Mouse (Mus musculus) midbrain, embryonic 13.5 days (tissue): ENCODE measurements at regions not wholly inside any gene's neighbourhood (a gene's known extent, or its start where the extent isn't known, plus 50 kb on each side); places are given as distances from the start of the nearest gene placed in this dataset.
"Not testable (repeated sequence)": the region's sequence is repeated elsewhere in the genome, so short reads cannot be mapped to it uniquely, and the experiment has no call there.

Source experiments
- ATAC-seq: fragments of 200-750 bp; cut with Nextera tagmentation; 2 replicates; pipeline ENCODE4 v1.8.0; 2017; ENCODE audit warnings: mild to moderate bottlenecking, moderate TSS enrichment, moderate library complexity
- H3K27ac ChIP-seq: fragments of 300-500 bp; sonication (generic); 2 replicates; pipeline ENCODE4 v1.5.1; 2015; ENCODE audit warnings: inconsistent platforms, mild to moderate bottlenecking, moderate library complexity
- H3K27me3 ChIP-seq: fragments of 300-500 bp; sonication (generic); 2 replicates; pipeline ENCODE4 v1.6.1; 2015; ENCODE audit warnings: mild to moderate bottlenecking, inconsistent platforms
- H3K36me3 ChIP-seq: fragments of 300-500 bp; sonication (generic); 2 replicates; pipeline ENCODE4 v1.6.1; 2015; ENCODE audit warnings: mild to moderate bottlenecking, inconsistent platforms
- H3K4me1 ChIP-seq: fragments of 300-500 bp; sonication (generic); replicated peaks from 2 replicates; pipeline ENCODE4 v1.6.1; 2015; ENCODE audit warnings: inconsistent platforms
- H3K4me2 ChIP-seq: fragments of 300-500 bp; sonication (generic); replicated peaks from 2 replicates; pipeline ENCODE4 v1.6.1; 2015; ENCODE audit warnings: moderate library complexity, mild to moderate bottlenecking, inconsistent platforms
- H3K4me3 ChIP-seq: fragments of 300-500 bp; sonication (generic); replicated peaks from 2 replicates; pipeline ENCODE4 v1.5.1; 2015; ENCODE audit warnings: mild to moderate bottlenecking, inconsistent platforms
- H3K9ac ChIP-seq: fragments of 300-500 bp; sonication (generic); replicated peaks from 2 replicates; pipeline ENCODE4 v1.6.1; 2015; ENCODE audit warnings: mild to moderate bottlenecking, inconsistent platforms
- H3K9me3 ChIP-seq: fragments of 300-500 bp; sonication (generic); 2 replicates; pipeline ENCODE4 v1.6.1; 2016; ENCODE audit warnings: mild to moderate bottlenecking, inconsistent platforms
- WGBS: fragments of 180-500 bp; shearing (Covaris S2); methylation state at CpG from one replicate; pipeline ENCODE4 v1.1.7; 2015; 5-methylcytosine and 5-hydroxymethylcytosine counted together

DNA sequence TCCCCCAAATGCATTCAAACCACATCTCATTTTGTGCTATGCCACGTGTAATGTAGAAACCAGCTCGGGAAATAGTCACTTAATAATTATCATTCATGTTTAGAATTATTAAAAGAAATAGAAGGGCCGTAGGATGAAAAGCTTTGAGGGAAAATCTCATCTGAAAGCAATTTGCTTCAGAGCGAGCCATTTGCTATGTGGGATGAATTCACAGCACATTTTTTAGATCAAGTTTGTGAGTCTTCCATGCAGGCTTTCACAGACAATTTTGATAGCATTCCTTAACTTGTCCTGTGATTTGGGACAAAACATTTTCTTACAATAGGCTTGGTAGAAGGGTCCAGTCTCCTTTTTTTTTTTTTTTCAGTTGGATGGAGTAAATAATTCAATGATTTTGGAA, 283.1 kb downstream of the Hace1 start:
- no peak for ATAC-seq
- 60% methylated on average over 4 of the region's 4 CpGs for WGBS
- Histone ChIP-seq H3K36me3 (no peaks in the 10 kb centered on the region), H3K27me3 (no peaks in the 10 kb centered on the region), H3K9ac (no peak overlapping the region), H3K4me1 (no peaks in the 10 kb centered on the region), H3K27ac (no peak overlapping the region), H3K9me3 (no peaks in the 10 kb centered on the region), H3K4me2 (no peak overlapping the region), H3K4me3 (no peak overlapping the region)

DNA sequence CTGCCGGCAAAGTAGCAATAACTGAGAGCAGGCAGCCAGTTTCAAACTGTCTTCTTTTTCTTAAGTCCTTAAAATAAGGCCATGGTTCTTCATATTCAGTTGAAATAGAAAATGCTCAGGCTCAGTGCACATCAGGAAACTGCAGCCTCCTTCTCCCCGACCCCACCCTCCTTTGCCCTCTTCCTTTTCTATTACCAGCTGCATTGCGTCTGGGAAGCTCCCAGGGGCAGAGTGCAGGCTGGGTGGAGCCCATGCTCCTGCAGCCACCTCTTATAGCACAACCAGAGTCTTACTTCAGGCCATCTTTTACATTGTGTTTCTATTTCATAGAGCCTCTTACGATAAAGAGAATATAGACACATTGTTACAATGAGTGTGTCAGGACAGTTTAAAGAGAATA, 288.2 kb downstream of the Hace1 start:
- Histone ChIP-seq H3K4me2 (no peak overlapping the region), H3K27me3 (no peaks in the 10 kb centered on the region), H3K36me3 (no peaks in the 10 kb centered on the region), H3K9me3 (no peaks in the 10 kb centered on the region), H3K9ac (no peak overlapping the region), H3K4me3 (no peak overlapping the region), H3K27ac (no peak overlapping the region; the same call in 1 of the 2 replicates), H3K4me1 (peaks cover 2% of the 10 kb centered on the region; the same call in 1 of the 2 replicates)
- no peak for ATAC-seq
- WGBS = 50% methylated on average over 4 of the region's 4 CpGs

DNA sequence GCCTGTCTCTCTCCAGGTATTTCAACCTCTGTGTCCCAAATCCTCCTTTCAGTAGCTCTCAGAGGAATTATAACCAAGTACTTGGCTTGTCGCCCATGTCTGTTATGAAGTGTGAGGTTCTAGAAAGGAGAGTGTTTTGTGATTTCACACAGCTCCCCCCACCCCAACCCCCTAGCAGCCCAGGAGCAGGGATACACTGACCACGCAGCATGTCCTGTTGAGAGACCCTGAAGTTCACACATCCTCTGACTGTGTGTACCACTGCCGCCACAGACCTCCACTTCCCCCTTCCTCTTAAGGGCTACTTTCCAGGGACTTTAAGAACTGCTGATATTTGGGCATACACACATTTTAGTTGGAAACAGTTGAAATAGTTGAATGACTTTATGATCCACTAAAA, 289.2 kb downstream of the Hace1 start:
- H3K9me3 ChIP-seq = no peaks in the 10 kb centered on the region
- no peaks in the 10 kb centered on the region for H3K27me3 ChIP-seq
- no peak overlapping the region for H3K9ac ChIP-seq
- no peak overlapping the region for H3K4me3 ChIP-seq
- H3K4me2 ChIP-seq = no peak overlapping the region
- no peaks in the 10 kb centered on the region for H3K36me3 ChIP-seq
- ATAC-seq = no peak
- peaks cover 2% of the 10 kb centered on the region; the same call in 1 of the 2 replicates for H3K4me1 ChIP-seq
- H3K27ac ChIP-seq = no peak overlapping the region
- WGBS = 82% methylated on average over 3 of the region's 3 CpGs

DNA sequence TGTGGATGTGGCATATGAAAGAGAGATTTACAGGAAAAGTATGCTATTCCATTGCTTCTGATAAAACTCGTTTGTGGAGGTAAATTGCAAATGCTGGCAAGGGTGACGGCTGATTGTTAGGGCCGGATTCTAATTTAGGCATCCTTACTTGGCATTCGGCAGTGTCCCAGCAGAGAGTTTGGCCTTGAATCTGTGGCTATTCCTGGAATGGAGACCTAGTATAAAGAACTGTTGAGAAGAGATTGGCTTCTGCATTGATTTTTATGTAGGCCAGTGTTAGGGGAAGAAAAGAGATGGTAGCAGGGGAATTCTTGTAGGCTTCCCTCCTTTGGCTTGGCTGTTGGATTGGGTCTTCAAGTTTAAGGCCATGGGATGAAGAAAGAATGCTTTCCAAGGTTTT, 293.4 kb downstream of the Hace1 start:
- peaks cover 6% of the 10 kb centered on the region for H3K4me1 ChIP-seq
- no peak overlapping the region for H3K4me3 ChIP-seq
- ATAC-seq = no peak
- no peaks in the 10 kb centered on the region for H3K9me3 ChIP-seq
- no peaks in the 10 kb centered on the region for H3K27me3 ChIP-seq
- no peaks in the 10 kb centered on the region for H3K36me3 ChIP-seq
- H3K4me2 ChIP-seq = no peak overlapping the region
- H3K27ac ChIP-seq = no peak overlapping the region
- no peak overlapping the region for H3K9ac ChIP-seq
- WGBS = 90% methylated on average over 4 of the region's 4 CpGs

DNA sequence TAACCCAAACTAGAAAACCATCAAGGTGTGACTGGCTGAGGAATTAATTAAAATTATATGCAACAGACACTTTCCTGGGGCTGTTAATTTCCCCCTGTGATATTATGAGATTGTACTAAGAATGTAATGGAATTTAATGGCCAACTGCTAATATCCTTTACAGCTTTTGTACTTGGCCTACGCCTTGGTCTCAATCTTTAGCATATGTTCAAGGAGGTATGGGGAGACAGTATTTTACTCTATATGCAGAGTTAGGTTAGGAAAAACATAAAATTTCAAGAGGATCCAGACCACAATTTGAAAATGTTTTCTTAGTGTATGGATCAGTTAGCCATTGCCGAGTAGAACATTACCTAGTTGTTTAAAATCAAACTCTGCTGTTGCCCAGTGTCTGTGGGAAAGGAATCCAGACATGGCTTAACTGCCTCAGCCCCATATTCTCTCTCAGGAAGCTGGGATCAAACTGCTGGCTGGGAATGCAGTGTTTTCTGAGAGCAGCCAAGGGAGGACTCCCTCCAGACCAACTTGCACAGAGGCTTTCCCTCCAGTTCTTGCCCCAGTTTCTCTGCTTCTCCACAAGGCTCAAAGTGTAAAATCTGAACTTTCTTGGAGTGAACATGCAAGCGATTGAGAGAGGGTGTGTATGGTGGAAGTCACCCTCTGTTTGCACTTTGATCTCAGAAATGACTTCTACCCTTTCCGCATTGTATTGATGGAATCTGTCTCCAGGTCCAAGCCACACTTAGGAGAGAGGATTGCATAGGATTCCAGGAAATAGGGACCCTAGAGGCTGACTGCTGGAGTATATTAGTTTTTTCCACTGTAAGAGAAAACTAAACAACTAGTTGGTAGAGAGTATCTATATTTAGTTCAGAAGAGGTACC, 294.6 kb downstream of the Hace1 start:
- no peak overlapping the region for H3K9ac ChIP-seq
- H3K4me2 ChIP-seq = no peak overlapping the region
- H3K36me3 ChIP-seq = no peaks in the 10 kb centered on the region
- ATAC-seq = no peak
- H3K9me3 ChIP-seq = no peaks in the 10 kb centered on the region
- 86% methylated on average over 4 of the region's 4 CpGs for WGBS
- no peak overlapping the region for H3K4me3 ChIP-seq
- no peaks in the 10 kb centered on the region for H3K27me3 ChIP-seq
- peaks cover 6% of the 10 kb centered on the region for H3K4me1 ChIP-seq
- H3K27ac ChIP-seq = no peak overlapping the region

DNA sequence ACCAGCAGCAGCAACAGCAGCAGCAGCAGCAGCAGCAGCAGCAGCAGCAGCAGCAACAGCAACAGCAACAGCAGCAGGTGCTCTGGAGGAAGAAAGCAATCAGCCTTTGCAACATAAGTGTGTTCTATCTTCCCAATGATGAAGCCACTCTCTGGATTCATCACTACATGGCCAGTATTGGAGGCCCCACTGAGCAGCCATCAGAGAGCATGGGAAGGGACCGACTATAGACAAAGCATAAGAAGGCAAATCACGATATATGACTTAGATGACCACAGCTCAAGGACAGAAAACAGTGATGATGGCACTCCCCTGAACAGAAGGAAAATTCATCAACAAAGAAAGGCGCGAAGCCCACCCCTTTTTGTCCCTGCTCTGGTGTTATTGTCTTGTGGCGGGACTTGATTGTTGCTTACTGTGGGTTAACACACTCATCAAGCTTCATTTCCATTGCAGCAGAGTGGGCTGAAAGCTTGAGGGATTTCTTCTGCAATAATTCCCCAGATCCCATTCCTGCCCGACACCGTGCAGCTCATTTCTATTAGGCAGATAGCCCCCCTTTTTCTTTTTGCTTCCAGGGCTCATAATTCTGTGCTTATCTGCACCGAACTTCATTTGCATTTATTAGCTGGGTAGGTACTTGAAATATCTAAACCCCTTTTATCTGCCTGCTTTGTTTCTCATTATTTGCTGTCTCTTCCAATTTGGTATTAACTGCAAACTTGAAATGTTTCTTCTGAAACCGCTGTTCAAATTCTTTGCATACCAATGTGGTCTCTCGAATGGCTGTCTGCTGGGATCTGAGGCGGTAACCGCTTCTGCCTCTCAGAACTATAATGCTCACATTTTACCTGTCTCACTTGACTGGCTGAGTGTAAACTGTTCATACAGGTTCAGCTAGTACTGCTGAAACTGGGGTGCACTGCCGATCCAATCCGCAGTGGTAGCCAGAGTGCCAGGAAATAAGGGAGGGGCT, 296.5 kb downstream of the Hace1 start:
- Histone ChIP-seq H3K27ac (peak overlapping the region; percentile 80), H3K4me1 (peaks cover 6% of the 10 kb centered on the region), H3K27me3 (no peaks in the 10 kb centered on the region), H3K4me2 (peak overlapping the region; percentile 25), H3K4me3 (no peak overlapping the region), H3K9ac (no peak overlapping the region), H3K36me3 (no peaks in the 10 kb centered on the region), H3K9me3 (no peaks in the 10 kb centered on the region)
- 46% methylated on average over 14 of the region's 14 CpGs for WGBS
- peak; percentile 91 for ATAC-seq

DNA sequence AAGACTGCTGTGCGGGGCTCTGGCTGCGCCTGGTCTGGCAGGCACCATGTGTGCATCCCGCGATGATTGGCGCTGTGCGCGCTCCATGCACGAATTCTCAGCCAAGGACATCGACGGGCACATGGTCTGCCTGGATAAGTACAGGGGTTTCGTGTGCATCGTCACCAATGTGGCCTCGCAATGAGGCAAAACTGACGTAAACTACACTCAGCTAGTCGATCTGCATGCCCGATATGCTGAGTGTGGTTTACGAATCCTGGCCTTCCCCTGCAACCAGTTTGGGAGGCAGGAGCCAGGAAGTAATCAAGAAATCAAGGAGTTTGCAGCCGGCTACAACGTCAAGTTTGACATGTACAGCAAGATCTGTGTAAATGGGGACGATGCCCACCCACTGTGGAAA, 297.7 kb downstream of the Hace1 start:
- 98% methylated on average over 20 of the region's 20 CpGs for WGBS
- H3K9ac ChIP-seq, H3K4me1 ChIP-seq, H3K4me2 ChIP-seq, ATAC-seq, H3K4me3 ChIP-seq, H3K9me3 ChIP-seq, H3K27me3 ChIP-seq, H3K36me3 ChIP-seq: not testable (repeated sequence)
- peak overlapping the region; percentile 80; the same call in 1 of the 2 replicates for H3K27ac ChIP-seq

DNA sequence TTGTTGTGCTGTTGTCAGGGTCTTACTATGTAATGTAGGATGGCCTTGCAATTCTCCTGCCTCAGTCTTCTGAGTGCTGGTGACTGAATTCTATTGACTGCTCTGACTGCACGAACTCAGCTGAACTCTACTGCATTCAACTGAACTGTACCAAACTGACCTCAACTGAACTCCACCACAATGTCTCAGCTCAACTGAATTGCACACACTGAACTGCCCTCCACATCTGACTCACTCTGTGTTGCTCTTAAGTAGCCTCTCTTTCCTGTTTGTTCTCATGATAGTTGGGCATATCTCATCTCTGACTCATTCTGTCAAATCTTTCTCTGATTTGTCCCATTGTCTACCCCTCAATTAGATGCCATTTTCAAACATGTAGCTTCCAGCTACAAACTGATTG, 306.1 kb downstream of the Hace1 start:
- Histone ChIP-seq H3K4me1 (no peaks in the 10 kb centered on the region), H3K9me3 (no peaks in the 10 kb centered on the region), H3K9ac (no peak overlapping the region), H3K4me2 (no peak overlapping the region), H3K4me3 (no peak overlapping the region), H3K36me3 (no peaks in the 10 kb centered on the region), H3K27ac (no peak overlapping the region), H3K27me3 (no peaks in the 10 kb centered on the region)
- ATAC-seq = no peak
- 89% methylated on average over 1 of the region's 1 CpGs for WGBS

DNA sequence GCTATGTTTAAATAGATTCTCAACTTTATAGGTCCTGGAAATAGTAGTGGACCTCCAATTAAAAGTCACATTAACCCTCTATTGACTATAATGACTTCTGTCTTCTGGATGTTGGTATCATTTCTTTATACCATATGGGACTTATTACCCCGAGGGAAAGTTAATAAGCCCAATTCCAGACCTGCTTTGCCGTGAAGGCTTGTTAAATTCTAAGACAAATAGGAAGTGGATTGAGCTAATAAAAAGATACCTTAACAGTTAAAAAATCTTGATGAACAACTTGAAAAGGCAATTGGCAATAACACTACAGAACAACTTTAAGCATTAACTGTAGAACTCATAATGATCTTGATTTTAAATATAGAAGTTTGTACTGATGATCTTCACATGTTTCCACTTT, 309.0 kb downstream of the Hace1 start:
- H3K9ac ChIP-seq = no peak overlapping the region
- no peaks in the 10 kb centered on the region for H3K36me3 ChIP-seq
- H3K9me3 ChIP-seq = no peaks in the 10 kb centered on the region
- no peaks in the 10 kb centered on the region for H3K27me3 ChIP-seq
- WGBS = 83% methylated on average over 2 of the region's 2 CpGs
- H3K4me3 ChIP-seq = no peak overlapping the region
- H3K4me1 ChIP-seq = 0 out of 2 replicates have a peak, but pooled peaks cover 3% of the 10 kb centered on the region
- no peak overlapping the region for H3K27ac ChIP-seq
- ATAC-seq = no peak
- no peak overlapping the region for H3K4me2 ChIP-seq

DNA sequence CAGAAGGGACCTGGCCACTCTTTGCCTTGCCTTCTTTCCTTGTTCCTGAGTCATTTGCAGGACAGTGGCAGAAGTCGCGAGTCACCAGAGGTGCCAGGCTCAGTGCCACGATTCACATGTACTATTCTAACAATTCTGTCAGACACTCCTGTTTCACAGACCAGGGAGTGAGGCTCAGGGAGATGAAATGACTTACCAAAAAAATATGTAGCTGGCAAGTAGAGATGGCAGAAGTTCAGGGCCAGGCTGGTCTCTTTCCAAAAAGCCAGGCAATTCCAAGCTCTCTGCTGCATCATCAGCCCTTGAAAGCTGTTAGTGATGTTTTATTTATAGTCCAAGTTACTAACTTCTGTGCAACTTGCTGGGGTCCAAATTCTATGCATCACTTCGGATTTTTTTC, 311.2 kb downstream of the Hace1 start:
- no peak overlapping the region for H3K4me2 ChIP-seq
- WGBS = 79% methylated on average over 4 of the region's 4 CpGs
- no peak for ATAC-seq

DNA sequence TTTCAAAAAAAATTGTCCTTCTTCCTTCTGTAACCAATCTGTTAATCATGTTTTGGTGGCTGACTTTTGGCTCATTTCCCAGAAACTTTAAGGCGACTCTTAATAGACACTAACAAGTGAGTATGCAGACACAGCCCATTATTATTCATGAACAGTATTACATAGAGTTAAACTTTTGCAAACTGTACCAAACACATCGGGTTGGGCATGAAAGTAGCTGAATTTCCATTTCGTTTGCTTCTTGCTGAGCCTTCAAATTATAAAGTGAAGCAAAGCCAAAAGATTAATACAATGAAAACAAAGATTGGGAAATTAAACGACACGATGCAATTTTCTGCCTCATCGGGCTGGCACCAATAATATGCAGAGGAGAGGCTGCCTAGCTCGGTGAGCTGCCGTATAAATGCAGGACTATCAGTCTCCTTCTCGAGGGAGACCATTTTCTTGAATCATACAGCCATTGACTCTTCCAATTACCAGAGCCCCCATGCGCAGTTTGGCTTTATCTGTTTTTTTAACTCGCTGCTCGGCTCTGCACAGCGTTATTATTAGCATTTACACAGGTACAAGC, 311.8 kb downstream of the Hace1 start:
- ATAC-seq = peak; percentile 71; the same call in 1 of the 2 replicates
- Histone ChIP-seq H3K27me3 (no peaks in the 10 kb centered on the region), H3K27ac (no peak overlapping the region; the same call in 1 of the 2 replicates), H3K4me1 (0 out of 2 replicates have a peak, but pooled peaks cover 3% of the 10 kb centered on the region), H3K9ac (no peak overlapping the region), H3K36me3 (no peaks in the 10 kb centered on the region), H3K4me2 (peak overlapping the region; percentile 13; the same call in 1 of the 2 replicates), H3K9me3 (no peaks in the 10 kb centered on the region), H3K4me3 (no peak overlapping the region)
- WGBS = 57% methylated on average over 13 of the region's 13 CpGs

More for the DNA sequence above, 311.2 kb downstream of the Hace1 start:
- Histone ChIP-seq H3K9ac (no peak overlapping the region), H3K4me1 (0 out of 2 replicates have a peak, but pooled peaks cover 3% of the 10 kb centered on the region), H3K9me3 (no peaks in the 10 kb centered on the region), H3K27ac (no peak overlapping the region), H3K4me3 (no peak overlapping the region), H3K27me3 (no peaks in the 10 kb centered on the region), H3K36me3 (no peaks in the 10 kb centered on the region)
